Mouse (Mus musculus): ENCODE data around the gene Olfr1361. TPM values are rescaled to one million over a fixed set of nuclear protein-coding genes. Genes with fewer than 3 reads are reported as not detected.

Olfr1361 gene
- total and polyA plus RNA-seq, 3 experiments = not detected

DNA sequence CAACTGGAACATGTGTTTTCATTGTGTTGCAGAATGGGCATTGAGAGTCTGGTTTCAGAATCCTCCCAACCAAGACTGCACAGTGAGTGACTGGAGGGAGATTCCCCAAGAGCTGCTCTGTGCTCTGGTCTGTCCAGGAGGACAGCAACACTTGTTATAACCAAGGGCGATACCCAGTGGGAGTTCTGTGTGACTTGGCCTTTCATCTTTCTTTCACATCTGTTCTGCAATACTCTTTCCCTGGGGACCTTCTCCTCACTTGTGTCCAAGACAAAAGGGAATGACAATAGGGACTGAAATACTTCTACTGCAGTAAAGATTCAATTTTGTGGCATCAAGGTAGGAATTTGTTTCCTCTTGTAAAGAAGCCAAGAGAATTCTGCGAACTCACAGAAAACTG lies 20.8 kb downstream of the Olfr1361 start, which contains the start of gene Olfr11:
Gene Olfr11 (minus strand): TSS at position 101 of the 400 bp plus-strand sequence.
- no peaks in the 10 kb centered on the region for H3K36me3 ChIP-seq (ENCODE audit: control insufficient read depth in 1 of 2, insufficient read depth in 2 of 2, low read length in 2 of 2)
- H3K4me3 ChIP-seq (ENCODE audit: control insufficient read depth in 1 of 2, insufficient read depth in 1 of 2, low read depth in 2 of 2, low read length in 2 of 2) = no peak within 1 kb of the TSS
- no peak within 1 kb of the TSS for H3K27ac ChIP-seq (ENCODE audit: control insufficient read depth, low read depth, low read length)
- H3K4me1 ChIP-seq (ENCODE audit: control insufficient read depth in 1 of 2, insufficient read depth in 2 of 2, low read length in 2 of 2) = no peaks in the 10 kb centered on the region
- no peak within 1 kb of the TSS for H3K9ac ChIP-seq (ENCODE audit: control insufficient read depth, low read depth, low read length, poor library complexity, severe bottlenecking)
- TF ChIP-seq MEF2A (IDR thresholded peaks at IDR 0.05; ENCODE audit: extremely low read depth, insufficient replicate concordance, low read depth, low read length, poor library complexity, severe bottlenecking) (no peak), ELF1 (IDR thresholded peaks at IDR 0.05; ENCODE audit: low read depth, low read length) (no peak), GATA1 (IDR thresholded peaks at IDR 0.05; ENCODE audit: low read depth, low read length) (no peak), TCF12 (IDR thresholded peaks at IDR 0.05; ENCODE audit: low read depth, low read length) (no peak), POLR2A (IDR thresholded peaks at IDR 0.05; ENCODE audit: control insufficient read depth in 1 of 2, insufficient read depth in 1 of 2, low read depth in 1 of 2, low read length in 2 of 2, poor library complexity in 1 of 2) (no peak), MAFK (IDR thresholded peaks at IDR 0.05; ENCODE audit: borderline replicate concordance, low read depth, low read length) (no peak), RCOR1 (IDR thresholded peaks at IDR 0.05; ENCODE audit: low read depth, low read length) (no peak)
- no peaks in the 10 kb centered on the region for H3K9me3 ChIP-seq (replicated peaks; ENCODE audit: insufficient read depth, low read length)
- DNase-seq (ENCODE audit: low read depth, low spot score) = no peak
- H3K27me3 ChIP-seq (ENCODE audit: control insufficient read depth in 1 of 2, insufficient read depth in 2 of 2, low read length in 2 of 2) = peaks cover 0 to 6% of the 10 kb centered on the region in 2 experiments; a peak in 3 of 4 replicates
- H3K79me2 ChIP-seq (ENCODE audit: control insufficient read depth, insufficient read depth, low read length, poor library complexity) = no peaks in the 10 kb centered on the region

DNA sequence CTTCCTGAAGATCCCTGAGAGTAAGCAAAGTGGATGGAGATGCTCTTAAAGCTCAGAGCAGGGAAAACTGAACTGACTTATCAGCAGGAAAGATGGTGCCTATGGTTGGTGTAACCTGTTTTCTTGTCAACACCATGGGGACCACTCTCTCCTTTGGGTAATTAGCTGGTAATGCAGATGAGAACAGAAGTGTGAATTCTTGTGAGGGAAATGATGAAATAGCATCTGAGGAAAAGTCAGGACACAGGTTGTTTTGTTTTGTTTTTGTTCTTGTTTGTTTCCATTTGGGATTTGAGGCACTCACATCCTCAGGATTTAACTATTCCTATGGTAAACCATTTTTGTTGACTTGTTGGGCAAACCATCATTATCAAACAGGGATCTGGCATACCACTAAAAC lies 49.3 kb downstream of the Olfr1361 start, which contains the start of gene Olfr1362:
Gene Olfr1362 (minus strand): TSS at position 101 of the 400 bp plus-strand sequence.
- Histone ChIP-seq H3K27ac (ENCODE audit: control insufficient read depth, low read depth, low read length) (no peak within 1 kb of the TSS), H3K4me3 (ENCODE audit: control insufficient read depth in 1 of 2, insufficient read depth in 1 of 2, low read depth in 2 of 2, low read length in 2 of 2) (no peak within 1 kb of the TSS), H3K36me3 (ENCODE audit: control insufficient read depth in 1 of 2, insufficient read depth in 2 of 2, low read length in 2 of 2) (no peaks in the 10 kb centered on the region), H3K9ac (ENCODE audit: control insufficient read depth, low read depth, low read length, poor library complexity, severe bottlenecking) (no peak within 1 kb of the TSS), H3K4me1 (ENCODE audit: control insufficient read depth in 1 of 2, insufficient read depth in 2 of 2, low read length in 2 of 2) (no peaks in the 10 kb centered on the region), H3K79me2 (ENCODE audit: control insufficient read depth, insufficient read depth, low read length, poor library complexity) (no peaks in the 10 kb centered on the region), H3K9me3 (replicated peaks; ENCODE audit: insufficient read depth, low read length) (no peaks in the 10 kb centered on the region), H3K27me3 (ENCODE audit: control insufficient read depth in 1 of 2, insufficient read depth in 2 of 2, low read length in 2 of 2) (no peaks in the 10 kb centered on the region; a peak in 1 of 4 replicates)
- DNase-seq (ENCODE audit: low read depth, low spot score) = no peak
- no peak for TF ChIP-seq UBTF (IDR thresholded peaks at IDR 0.05; ENCODE audit: borderline replicate concordance, insufficient read depth, low read depth, low read length)
- no peak for TF ChIP-seq JUND (IDR thresholded peaks at IDR 0.05; ENCODE audit: low read depth, low read length)
- TF ChIP-seq CHD2 (IDR thresholded peaks at IDR 0.05; ENCODE audit: low read length) = no peak
- TF ChIP-seq USF1 (IDR thresholded peaks at IDR 0.05; ENCODE audit: low read depth, low read length) = no peak
- TF ChIP-seq MAX (IDR thresholded peaks at IDR 0.05; ENCODE audit: low read length) = no peak
- TF ChIP-seq TCF12 (IDR thresholded peaks at IDR 0.05; ENCODE audit: low read depth, low read length) = no peak
- no peak for TF ChIP-seq EP300 (IDR thresholded peaks at IDR 0.05; ENCODE audit: low read depth in 1 of 2, low read length in 2 of 2)
- TF ChIP-seq MEF2A (IDR thresholded peaks at IDR 0.05; ENCODE audit: extremely low read depth, insufficient replicate concordance, low read depth, low read length, poor library complexity, severe bottlenecking) = no peak
- no peak for TF ChIP-seq BHLHE40 (IDR thresholded peaks at IDR 0.05; ENCODE audit: borderline replicate concordance, low read depth, low read length)
- TF ChIP-seq CTCF (IDR thresholded peaks at IDR 0.05 in 2 of 3, conservative IDR thresholded peaks at IDR 0.05 in 1 of 3; ENCODE audit: control insufficient read depth in 1 of 3, insufficient read depth in 1 of 3, low read depth in 2 of 3, low read length in 3 of 3, poor library complexity in 1 of 3, severe bottlenecking in 1 of 3) = no peak
- TF ChIP-seq POLR2AphosphoS5 (IDR thresholded peaks at IDR 0.05; ENCODE audit: borderline replicate concordance, low read depth, low read length) = no peak
- no peak for TF ChIP-seq ETS1 (IDR thresholded peaks at IDR 0.05; ENCODE audit: low read depth, low read length)
- TF ChIP-seq MAFK (IDR thresholded peaks at IDR 0.05; ENCODE audit: borderline replicate concordance, low read depth, low read length) = no peak
- TF ChIP-seq HCFC1 (IDR thresholded peaks at IDR 0.05; ENCODE audit: low read depth, low read length) = no peak
- TF ChIP-seq ZMIZ1 (IDR thresholded peaks at IDR 0.05; ENCODE audit: low read depth, low read length) = no peak

Other genes starting within 250 kb of the Olfr1361 start
Only the 30 nearest of the 33 such genes appear.
- not detected in 2 replicates for gene Zkscan4, start 184.5 kb downstream of the Olfr1361 start, total RNA-seq (2012; rRNA removed)
- gene Zkscan4, start 184.5 kb downstream of the Olfr1361 start, polyA plus RNA-seq (2012; ENCODE audit: insufficient read depth in 1 of 2, insufficient read length in 2 of 2, low read depth in 1 of 2, low replicate concordance in 2 of 2, missing spikeins in 1 of 2) = not detected
- not detected in 2 replicates for gene Gm10065, start 183.9 kb downstream of the Olfr1361 start, total RNA-seq (2012; rRNA removed)
- not detected for gene Gm10065, start 183.9 kb downstream of the Olfr1361 start, polyA plus RNA-seq (2012; ENCODE audit: insufficient read depth in 1 of 2, insufficient read length in 2 of 2, low read depth in 1 of 2, low replicate concordance in 2 of 2, missing spikeins in 1 of 2)
- gene AK157302, start 168.2 kb downstream of the Olfr1361 start, total RNA-seq (2012; rRNA removed) = 0.50 TPM in 1 of 2 replicates, not detected in the other
- under 1 TPM in 1 of 2 experiments, not detected in 1; 0.10 TPM for gene AK157302, start 168.2 kb downstream of the Olfr1361 start, polyA plus RNA-seq (2012; ENCODE audit: insufficient read depth in 1 of 2, insufficient read length in 2 of 2, low read depth in 1 of 2, low replicate concordance in 2 of 2, missing spikeins in 1 of 2)
- gene Gm11273, start 162.0 kb downstream of the Olfr1361 start, total RNA-seq (2012; rRNA removed) = 16.4 and 32.5 TPM in 2 replicates
- 100 to 1,000 TPM in 1 of 2 experiments, not detected in 1; 306 TPM for gene Gm11273, start 162.0 kb downstream of the Olfr1361 start, polyA plus RNA-seq (2012; ENCODE audit: insufficient read depth in 1 of 2, insufficient read length in 2 of 2, low read depth in 1 of 2, low replicate concordance in 2 of 2, missing spikeins in 1 of 2)
- gene Zkscan8, start 132.3 kb downstream of the Olfr1361 start, total RNA-seq (2012; rRNA removed) = 3.2 and 3.9 TPM in 2 replicates
- gene Zkscan8, start 132.3 kb downstream of the Olfr1361 start, polyA plus RNA-seq (2012; ENCODE audit: insufficient read depth in 1 of 2, insufficient read length in 2 of 2, low read depth in 1 of 2, low replicate concordance in 2 of 2, missing spikeins in 1 of 2) = 1 to 10 TPM in 1 of 2 experiments, not detected in 1; 3.4 TPM
- gene Olfr1366, start 120.6 kb downstream of the Olfr1361 start, total RNA-seq (2012; rRNA removed) = not detected in 2 replicates
- gene Olfr1366, start 120.6 kb downstream of the Olfr1361 start, polyA plus RNA-seq (2012; ENCODE audit: insufficient read depth in 1 of 2, insufficient read length in 2 of 2, low read depth in 1 of 2, low replicate concordance in 2 of 2, missing spikeins in 1 of 2) = under 1 TPM in 1 of 2 experiments, not detected in 1; 0.04 TPM
- not detected in 2 replicates for gene Olfr1535, start 103.5 kb downstream of the Olfr1361 start, total RNA-seq (2012; rRNA removed)
- not detected for gene Olfr1535, start 103.5 kb downstream of the Olfr1361 start, polyA plus RNA-seq (2012; ENCODE audit: insufficient read depth in 1 of 2, insufficient read length in 2 of 2, low read depth in 1 of 2, low replicate concordance in 2 of 2, missing spikeins in 1 of 2)
- not detected in 2 replicates for gene Olfr1364, start 81.6 kb downstream of the Olfr1361 start, total RNA-seq (2012; rRNA removed)
- not detected for gene Olfr1364, start 81.6 kb downstream of the Olfr1361 start, polyA plus RNA-seq (2012; ENCODE audit: insufficient read depth in 1 of 2, insufficient read length in 2 of 2, low read depth in 1 of 2, low replicate concordance in 2 of 2, missing spikeins in 1 of 2)
- not detected in 2 replicates for gene Olfr1362, start 49.4 kb downstream of the Olfr1361 start, total RNA-seq (2012; rRNA removed)
- gene Olfr1362, start 49.4 kb downstream of the Olfr1361 start, polyA plus RNA-seq (2012; ENCODE audit: insufficient read depth in 1 of 2, insufficient read length in 2 of 2, low read depth in 1 of 2, low replicate concordance in 2 of 2, missing spikeins in 1 of 2) = not detected
- 0.10 and 0.12 TPM in 2 replicates for gene Olfr11, start 20.9 kb downstream of the Olfr1361 start, total RNA-seq (2012; rRNA removed)
- gene Olfr11, start 20.9 kb downstream of the Olfr1361 start, polyA plus RNA-seq (2012; ENCODE audit: insufficient read depth in 1 of 2, insufficient read length in 2 of 2, low read depth in 1 of 2, low replicate concordance in 2 of 2, missing spikeins in 1 of 2) = under 1 TPM in 1 of 2 experiments, not detected in 1; 0.19 TPM
- gene Olfr1360, start 14.0 kb upstream of the Olfr1361 start, total RNA-seq (2012; rRNA removed) = not detected in 2 replicates
- gene Olfr1360, start 14.0 kb upstream of the Olfr1361 start, polyA plus RNA-seq (2012; ENCODE audit: insufficient read depth in 1 of 2, insufficient read length in 2 of 2, low read depth in 1 of 2, low replicate concordance in 2 of 2, missing spikeins in 1 of 2) = not detected
- gene Olfr1359, start 34.7 kb upstream of the Olfr1361 start, total RNA-seq (2012; rRNA removed) = not detected in 2 replicates
- gene Olfr1359, start 34.7 kb upstream of the Olfr1361 start, polyA plus RNA-seq (2012; ENCODE audit: insufficient read depth in 1 of 2, insufficient read length in 2 of 2, low read depth in 1 of 2, low replicate concordance in 2 of 2, missing spikeins in 1 of 2) = not detected
- gene Hist1h2bl, start 52.8 kb upstream of the Olfr1361 start, total RNA-seq (2012; rRNA removed) = 2,215 and 3,073 TPM in 2 replicates
- gene Hist1h2bl, start 52.8 kb upstream of the Olfr1361 start, polyA plus RNA-seq (2012; ENCODE audit: insufficient read depth in 1 of 2, insufficient read length in 2 of 2, low read depth in 1 of 2, low replicate concordance in 2 of 2, missing spikeins in 1 of 2) = 1 to 10 TPM in 1 of 2 experiments, not detected in 1; 6.7 TPM
- gene Hist1h2ai, start 53.0 kb upstream of the Olfr1361 start, total RNA-seq (2012; rRNA removed) = 1,435 and 1,802 TPM in 2 replicates
- 1 to 10 TPM in 1 of 2 experiments, not detected in 1; 8.2 TPM for gene Hist1h2ai, start 53.0 kb upstream of the Olfr1361 start, polyA plus RNA-seq (2012; ENCODE audit: insufficient read depth in 1 of 2, insufficient read length in 2 of 2, low read depth in 1 of 2, low replicate concordance in 2 of 2, missing spikeins in 1 of 2)
- 3,336 and 3,710 TPM in 2 replicates for gene Hist1h3h, start 54.3 kb upstream of the Olfr1361 start, total RNA-seq (2012; rRNA removed)
- gene Hist1h3h, start 54.3 kb upstream of the Olfr1361 start, polyA plus RNA-seq (2012; ENCODE audit: insufficient read depth in 1 of 2, insufficient read length in 2 of 2, low read depth in 1 of 2, low replicate concordance in 2 of 2, missing spikeins in 1 of 2) = 10 to 100 TPM in 1 of 2 experiments, not detected in 1; 18.4 TPM
- 1,196 and 2,041 TPM in 2 replicates for gene Hist1h2bm, start 58.7 kb upstream of the Olfr1361 start, total RNA-seq (2012; rRNA removed)
- gene Hist1h2bm, start 58.7 kb upstream of the Olfr1361 start, polyA plus RNA-seq (2012; ENCODE audit: insufficient read depth in 1 of 2, insufficient read length in 2 of 2, low read depth in 1 of 2, low replicate concordance in 2 of 2, missing spikeins in 1 of 2) = 1 to 10 TPM in 1 of 2 experiments, not detected in 1; 1.7 TPM
- 947 and 1,094 TPM in 2 replicates for gene Hist1h4j, start 71.7 kb upstream of the Olfr1361 start, total RNA-seq (2012; rRNA removed)
- gene Hist1h4j, start 71.7 kb upstream of the Olfr1361 start, polyA plus RNA-seq (2012; ENCODE audit: insufficient read depth in 1 of 2, insufficient read length in 2 of 2, low read depth in 1 of 2, low replicate concordance in 2 of 2, missing spikeins in 1 of 2) = 1 to 10 TPM in 1 of 2 experiments, not detected in 1; 2.7 TPM
- gene Hist1h4k, start 87.1 kb upstream of the Olfr1361 start, total RNA-seq (2012; rRNA removed) = 3,283 and 3,531 TPM in 2 replicates
- 10 to 100 TPM in 1 of 2 experiments, not detected in 1; 19.1 TPM for gene Hist1h4k, start 87.1 kb upstream of the Olfr1361 start, polyA plus RNA-seq (2012; ENCODE audit: insufficient read depth in 1 of 2, insufficient read length in 2 of 2, low read depth in 1 of 2, low replicate concordance in 2 of 2, missing spikeins in 1 of 2)
- 1,127 and 1,310 TPM in 2 replicates for gene Hist1h2ak, start 90.4 kb upstream of the Olfr1361 start, total RNA-seq (2012; rRNA removed)
- 10 to 100 TPM in 1 of 2 experiments, not detected in 1; 10.6 TPM for gene Hist1h2ak, start 90.4 kb upstream of the Olfr1361 start, polyA plus RNA-seq (2012; ENCODE audit: insufficient read depth in 1 of 2, insufficient read length in 2 of 2, low read depth in 1 of 2, low replicate concordance in 2 of 2, missing spikeins in 1 of 2)
- 1,714 and 2,074 TPM in 2 replicates for gene Hist1h2bn, start 90.7 kb upstream of the Olfr1361 start, total RNA-seq (2012; rRNA removed)
- gene Hist1h2bn, start 90.7 kb upstream of the Olfr1361 start, polyA plus RNA-seq (2012; ENCODE audit: insufficient read depth in 1 of 2, insufficient read length in 2 of 2, low read depth in 1 of 2, low replicate concordance in 2 of 2, missing spikeins in 1 of 2) = 1 to 10 TPM in 1 of 2 experiments, not detected in 1; 5.6 TPM
- 1,140 and 1,462 TPM in 2 replicates for gene Hist1h1b, start 117.2 kb upstream of the Olfr1361 start, total RNA-seq (2012; rRNA removed)
- 1 to 10 TPM in 1 of 2 experiments, not detected in 1; 2.9 TPM for gene Hist1h1b, start 117.2 kb upstream of the Olfr1361 start, polyA plus RNA-seq (2012; ENCODE audit: insufficient read depth in 1 of 2, insufficient read length in 2 of 2, low read depth in 1 of 2, low replicate concordance in 2 of 2, missing spikeins in 1 of 2)
- gene Hist1h3i, start 120.0 kb upstream of the Olfr1361 start, total RNA-seq (2012; rRNA removed) = 1,321 and 1,539 TPM in 2 replicates
- 10 to 100 TPM in 1 of 2 experiments, not detected in 1; 18.1 TPM for gene Hist1h3i, start 120.0 kb upstream of the Olfr1361 start, polyA plus RNA-seq (2012; ENCODE audit: insufficient read depth in 1 of 2, insufficient read length in 2 of 2, low read depth in 1 of 2, low replicate concordance in 2 of 2, missing spikeins in 1 of 2)
- 1,204 and 1,752 TPM in 2 replicates for gene Hist1h2an, start 123.8 kb upstream of the Olfr1361 start, total RNA-seq (2012; rRNA removed)
- 1,000 to 10,000 TPM in 1 of 2 experiments, 1 to 10 TPM in 1; 8.6 to 1,740 TPM for gene Hist1h2an, start 123.8 kb upstream of the Olfr1361 start, polyA plus RNA-seq (2012; ENCODE audit: insufficient read depth in 1 of 2, insufficient read length in 2 of 2, low read depth in 1 of 2, low replicate concordance in 2 of 2, missing spikeins in 1 of 2)
- gene Hist1h2bp, start 124.1 kb upstream of the Olfr1361 start, total RNA-seq (2012; rRNA removed) = 512 and 814 TPM in 2 replicates
- 1 to 10 TPM in 1 of 2 experiments, not detected in 1; 3.0 TPM for gene Hist1h2bp, start 124.1 kb upstream of the Olfr1361 start, polyA plus RNA-seq (2012; ENCODE audit: insufficient read depth in 1 of 2, insufficient read length in 2 of 2, low read depth in 1 of 2, low replicate concordance in 2 of 2, missing spikeins in 1 of 2)
- gene Hist1h2bq, start 146.8 kb upstream of the Olfr1361 start, total RNA-seq (2012; rRNA removed) = 2,195 and 3,125 TPM in 2 replicates
- gene Hist1h2bq, start 146.8 kb upstream of the Olfr1361 start, polyA plus RNA-seq (2012; ENCODE audit: insufficient read depth in 1 of 2, insufficient read length in 2 of 2, low read depth in 1 of 2, low replicate concordance in 2 of 2, missing spikeins in 1 of 2) = 1 to 10 TPM in 1 of 2 experiments, not detected in 1; 6.2 TPM
- 1.6 TPM in 1 of 2 replicates, not detected in the other for gene Hist1h2ao, start 147.1 kb upstream of the Olfr1361 start, total RNA-seq (2012; rRNA removed)
- gene Hist1h2ao, start 147.1 kb upstream of the Olfr1361 start, polyA plus RNA-seq (2012; ENCODE audit: insufficient read depth in 1 of 2, insufficient read length in 2 of 2, low read depth in 1 of 2, low replicate concordance in 2 of 2, missing spikeins in 1 of 2) = 1,000 to 10,000 TPM in 1 of 2 experiments, not detected in 1; 1,152 TPM
- 28.0 and 49.2 TPM in 2 replicates for gene Hist1h4m, start 148.4 kb upstream of the Olfr1361 start, total RNA-seq (2012; rRNA removed)
- 10 to 100 TPM in 1 of 2 experiments, not detected in 1; 27.5 TPM for gene Hist1h4m, start 148.4 kb upstream of the Olfr1361 start, polyA plus RNA-seq (2012; ENCODE audit: insufficient read depth in 1 of 2, insufficient read length in 2 of 2, low read depth in 1 of 2, low replicate concordance in 2 of 2, missing spikeins in 1 of 2)
- 9,853 and 10,418 TPM in 2 replicates for gene Hist1h4n, start 168.8 kb upstream of the Olfr1361 start, total RNA-seq (2012; rRNA removed)
- gene Hist1h4n, start 168.8 kb upstream of the Olfr1361 start, polyA plus RNA-seq (2012; ENCODE audit: insufficient read depth in 1 of 2, insufficient read length in 2 of 2, low read depth in 1 of 2, low replicate concordance in 2 of 2, missing spikeins in 1 of 2) = 1 to 10 TPM in 1 of 2 experiments, not detected in 1; 9.0 TPM
- 3,706 and 4,747 TPM in 2 replicates for gene Hist1h2ap, start 170.1 kb upstream of the Olfr1361 start, total RNA-seq (2012; rRNA removed)
- 100 to 1,000 TPM in 1 of 2 experiments, not detected in 1; 727 TPM for gene Hist1h2ap, start 170.1 kb upstream of the Olfr1361 start, polyA plus RNA-seq (2012; ENCODE audit: insufficient read depth in 1 of 2, insufficient read length in 2 of 2, low read depth in 1 of 2, low replicate concordance in 2 of 2, missing spikeins in 1 of 2)
- gene Hist1h2br, start 170.4 kb upstream of the Olfr1361 start, total RNA-seq (2012; rRNA removed) = 2,013 and 2,821 TPM in 2 replicates
- 1 to 10 TPM in 1 of 2 experiments, not detected in 1; 6.0 TPM for gene Hist1h2br, start 170.4 kb upstream of the Olfr1361 start, polyA plus RNA-seq (2012; ENCODE audit: insufficient read depth in 1 of 2, insufficient read length in 2 of 2, low read depth in 1 of 2, low replicate concordance in 2 of 2, missing spikeins in 1 of 2)